Mouse (Mus musculus) heart, adult 9 months (tissue): ENCODE results near the gene Gamt.
"Not testable (repeated sequence)": the region's sequence is repeated elsewhere in the genome, so short reads cannot be mapped to it uniquely, and the experiment has no call there.

Experiments
- DNase-seq, 2 experiments: peaks; one replicate each; pipeline ENCODE4 v3.0.0; 2022; ENCODE audit warnings: low spot score in 2 of 2

The Gamt gene

GRCm38 (mm10) chr10:80258752-80259462 lies 1.9 kb downstream of the Gamt start:
- DNase-seq: no peak

- no peak for DNase-seq
These were observed 2.9 kb downstream of the Gamt start for GRCm38 (mm10) chr10:80257936-80258335.

- DNase-seq: no peak
These were observed 4.8 kb downstream of the Gamt start for GRCm38 (mm10) chr10:80255881-80256535.

GRCm38 (mm10) chr10:80254331-80255297 lies 6.2 kb downstream of the Gamt start:
- no peak for DNase-seq

GRCm38 (mm10) chr10:80253551-80253950 lies 7.3 kb downstream of the Gamt start:
- no peak for DNase-seq

GRCm38 (mm10) chr10:80252493-80253274 lies 8.1 kb downstream of the Gamt start:
- DNase-seq: peak in 1 of 2 experiments; percentile 70

- DNase-seq: no peak
These were observed 8.8 kb downstream of the Gamt start for GRCm38 (mm10) chr10:80252011-80252410.

GRCm38 (mm10) chr10:80250573-80250972 lies 10.2 kb downstream of the Gamt start:
- DNase-seq: no peak

- DNase-seq: no peak
These were observed 10.8 kb downstream of the Gamt start for GRCm38 (mm10) chr10:80250059-80250458.

- DNase-seq: peak; percentile 95 to 97
These were observed 11.7 kb downstream of the Gamt start, which contains the start of gene Ndufs7 for GRCm38 (mm10) chr10:80248971-80249640. Ndufs7 (plus strand) TSS chr10:80249121.

- not testable (repeated sequence) for DNase-seq
These were observed 12.4 kb downstream of the Gamt start for GRCm38 (mm10) chr10:80248437-80248836.

- DNase-seq: no peak
These were observed 13.0 kb downstream of the Gamt start for GRCm38 (mm10) chr10:80247849-80248248.

- DNase-seq: peak in 1 of 2 experiments; percentile 80
These were observed 15.2 kb downstream of the Gamt start for GRCm38 (mm10) chr10:80245600-80245999.

- DNase-seq: no peak
These were observed 15.9 kb downstream of the Gamt start for GRCm38 (mm10) chr10:80244791-80245399.

GRCm38 (mm10) chr10:80242607-80243006 lies 18.2 kb downstream of the Gamt start:
- no peak for DNase-seq

GRCm38 (mm10) chr10:80242088-80242487 lies 18.7 kb downstream of the Gamt start:
- DNase-seq: no peak

GRCm38 (mm10) chr10:80239791-80240190 lies 21.0 kb downstream of the Gamt start:
- no peak for DNase-seq

GRCm38 (mm10) chr10:80238306-80238705 lies 22.5 kb downstream of the Gamt start:
- DNase-seq: no peak

GRCm38 (mm10) chr10:80237020-80237419 lies 23.8 kb downstream of the Gamt start:
- no peak for DNase-seq

GRCm38 (mm10) chr10:80236145-80236825 lies 24.5 kb downstream of the Gamt start:
- no peak for DNase-seq
